Comparison of ENCODE assay signal across 7 mouse cellular contexts in the genomic region with DNA sequence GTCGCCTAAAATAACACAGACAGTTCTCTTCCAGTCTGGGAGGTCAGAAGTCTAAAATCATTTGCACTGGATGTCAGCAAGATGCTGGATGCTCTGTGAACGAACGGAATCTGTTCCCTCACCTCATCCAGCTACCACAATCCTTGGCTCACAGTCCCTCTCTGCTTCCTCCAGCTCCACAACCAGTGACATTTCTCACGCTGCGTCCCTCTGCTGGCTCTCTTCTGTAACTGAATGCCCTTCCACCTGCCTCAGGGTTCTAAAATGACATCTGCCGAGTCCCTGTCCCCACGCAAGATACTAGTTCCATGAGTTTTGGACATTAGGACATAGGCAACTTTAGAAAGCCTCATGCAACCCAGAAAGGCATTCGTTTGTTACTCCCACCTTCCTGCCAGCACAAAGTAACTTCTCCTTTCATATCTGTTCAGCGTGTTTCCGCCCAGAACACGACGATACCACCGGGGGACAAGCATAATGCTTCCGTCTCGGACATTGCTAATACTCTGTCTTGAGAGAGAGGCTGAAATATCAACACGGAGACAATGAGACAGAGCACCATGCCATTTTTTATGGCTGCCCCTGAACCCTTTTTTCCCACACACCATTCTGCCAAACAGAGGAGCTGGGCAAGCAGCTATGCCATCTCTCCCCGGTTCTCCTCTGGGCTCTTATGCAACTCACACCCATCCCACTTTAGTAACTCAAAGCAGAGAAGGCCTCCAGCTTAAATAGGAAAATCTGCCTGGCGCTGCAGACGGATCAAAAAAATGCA. TPM values are rescaled to one million over a fixed set of nuclear protein-coding genes. Genes with fewer than 3 reads are reported as not detected.
DNase-seq lines count a peak whose midpoint lies in the region; ATAC-seq and TF ChIP-seq lines count a peak whose summit lies in the region.

No protein-coding gene starts in this region.

- H3K4me3 ChIP-seq in kidney, postnatal 0 days (replicated peaks; ENCODE audit: low read depth, low read length): no peak overlapping the region
- no peak overlapping the region for H3K4me3 ChIP-seq in CH12.LX (replicated peaks in 1 of 3; ENCODE audit: low read depth in 2 of 3, low read length in 2 of 3, poor library complexity in 1 of 3)
- H3K4me3 ChIP-seq in intestine, postnatal 0 days (ENCODE audit: low read depth, low read length): no peak overlapping the region

- no peak overlapping the region for H3K4me2 ChIP-seq in kidney, postnatal 0 days (ENCODE audit: low read length)
- peak overlapping the region; percentile 17; the same call in 1 of the 2 replicates for H3K4me2 ChIP-seq in CH12.LX (ENCODE audit: insufficient read depth, low read depth, poor library complexity, severe bottlenecking)
- no peak overlapping the region for H3K4me2 ChIP-seq in intestine, postnatal 0 days (replicated peaks; ENCODE audit: low read depth)

- no peak for ATAC-seq in kidney, postnatal 0 days (replicated peaks; ENCODE audit: low FRiP score, low read depth)
- ATAC-seq in intestine, postnatal 0 days: no peak
- ATAC-seq in activated CD4-positive, CD25-positive, alpha-beta regulatory T cell, adult 4 months: no peak

- no peak overlapping the region for H3K27ac ChIP-seq in kidney, postnatal 0 days
- H3K27ac ChIP-seq in CH12.LX (ENCODE audit: insufficient read depth, low read depth): no peak overlapping the region
- no peak overlapping the region for H3K27ac ChIP-seq in intestine, postnatal 0 days (ENCODE audit: low read depth, low read length)

- H3K9me3 ChIP-seq in kidney, postnatal 0 days (replicated peaks; ENCODE audit: low read length): no peaks in the 10 kb centered on the region
- peaks cover 3% of the 10 kb centered on the region for H3K9me3 ChIP-seq in CH12.LX (replicated peaks; ENCODE audit: low read length)
- no peaks in the 10 kb centered on the region for H3K9me3 ChIP-seq in intestine, postnatal 0 days (ENCODE audit: control insufficient read depth)

- no peak for TF ChIP-seq EP300 in CH12.LX (IDR thresholded peaks at IDR 0.05; ENCODE audit: low read length)

- TF ChIP-seq CTCF in kidney, postnatal 0 days (IDR thresholded peaks at IDR 0.05; ENCODE audit: low read depth): peak; percentile 38; the same call in 1 of the 2 replicates
- TF ChIP-seq CTCF in CH12.LX (conservative IDR thresholded peaks at IDR 0.05 in 1 of 2, IDR thresholded peaks at IDR 0.05 in 1 of 2; ENCODE audit: low read depth in 2 of 2, low read length in 2 of 2): peak in 1 of 2 experiments; percentile 23; a peak in 2 of 4 replicates
- TF ChIP-seq CTCF in intestine, postnatal 0 days (IDR thresholded peaks at IDR 0.05; ENCODE audit: low read depth): peak; percentile 54

- TF ChIP-seq POLR2A in CH12.LX (IDR thresholded peaks at IDR 0.05; ENCODE audit: low read depth, low read length): no peak

- in situ Hi-C loops in CH12.LX (cut with MboI; ENCODE audit: low pct_ligation_motif_present, low pct_unique_long_range_greater_than_20kb, low sequenced_read_pairs): no loop called here

- H3K79me2 ChIP-seq in CH12.LX (replicated peaks; ENCODE audit: control insufficient read depth, extremely low read depth, insufficient read depth, poor library complexity, severe bottlenecking): no peaks in the 10 kb centered on the region

- no peaks in the 10 kb centered on the region for H3K27me3 ChIP-seq in kidney, postnatal 0 days (ENCODE audit: insufficient read depth, low read length)
- peaks cover 74% of the 10 kb centered on the region for H3K27me3 ChIP-seq in CH12.LX (replicated peaks)
- H3K27me3 ChIP-seq in intestine, postnatal 0 days (replicated peaks; ENCODE audit: control insufficient read depth, insufficient read depth, low read length): no peaks in the 10 kb centered on the region

- no peak for TF ChIP-seq RAD21 in CH12.LX (IDR thresholded peaks at IDR 0.05; ENCODE audit: low read depth, low read length)

- 62% methylated on average over 19 of the region's 19 CpGs for whole genome bisulfite sequencing in kidney, postnatal 0 days
- WGBS in intestine, postnatal 0 days: 64% methylated on average over 19 of the region's 19 CpGs

- H3K36me3 ChIP-seq in kidney, postnatal 0 days (ENCODE audit: insufficient read depth, low read length): no peaks in the 10 kb centered on the region
- no peaks in the 10 kb centered on the region for H3K36me3 ChIP-seq in CH12.LX (replicated peaks in 1 of 2; ENCODE audit: control insufficient read depth in 1 of 2, insufficient read depth in 1 of 2, low read length in 1 of 2)
- no peaks in the 10 kb centered on the region for H3K36me3 ChIP-seq in intestine, postnatal 0 days (ENCODE audit: control insufficient read depth, insufficient read depth)

- peaks cover 5% of the 10 kb centered on the region; the same call in 1 of the 2 replicates for H3K4me1 ChIP-seq in kidney, postnatal 0 days (replicated peaks; ENCODE audit: insufficient read depth, low read length)
- no peaks in the 10 kb centered on the region for H3K4me1 ChIP-seq in CH12.LX (ENCODE audit: control insufficient read depth in 1 of 2, insufficient read depth in 2 of 2)
- 0 out of 2 replicates have a peak, but pooled peaks cover 7% of the 10 kb centered on the region for H3K4me1 ChIP-seq in intestine, postnatal 0 days (replicated peaks; ENCODE audit: control insufficient read depth, insufficient read depth, low read length)

- no peak overlapping the region for H3K9ac ChIP-seq in kidney, postnatal 0 days (ENCODE audit: low read depth, low read length)
- no peak overlapping the region for H3K9ac ChIP-seq in CH12.LX (ENCODE audit: insufficient read depth, low read depth)
- no peak overlapping the region for H3K9ac ChIP-seq in intestine, postnatal 0 days (ENCODE audit: low read depth, low read length)

- DNase-seq in kidney, postnatal 0 days (ENCODE audit: low spot score): no peak
- DNase-seq in kidney, postnatal 36 days: no peak
- DNase-seq in CH12.LX (ENCODE audit: extremely low read depth): no peak
- DNase-seq in brain, adult 2 months (ENCODE audit: low read depth, low spot score): peak; percentile 83
- peak; percentile 78 for DNase-seq in telencephalon, adult 2 months (ENCODE audit: low read depth, low spot score)

- dilution Hi-C loops in CH12.LX (cut with MboI; ENCODE audit: extremely low pct_ligation_motif_present, extremely low pct_unique_long_range_greater_than_20kb, low sequenced_read_pairs): no loop called here

TF ChIP-seq in CH12.LX, 34 proteins besides CTCF, POLR2A, EP300 and RAD21:
- TF ChIP-seq ETS1 (conservative IDR thresholded peaks at IDR 0.05; ENCODE audit: low read depth, low read length): no peak
- no peak for TF ChIP-seq MAFK (IDR thresholded peaks at IDR 0.05; ENCODE audit: insufficient replicate concordance, low read length)
- TF ChIP-seq CHD1 (IDR thresholded peaks at IDR 0.05; ENCODE audit: low read depth, low read length): no peak
- TF ChIP-seq SIN3A (IDR thresholded peaks at IDR 0.05; ENCODE audit: low read length): no peak
- TF ChIP-seq JUN (IDR thresholded peaks at IDR 0.05; ENCODE audit: insufficient read depth, low read depth, low read length): no peak
- TF ChIP-seq JUND (conservative IDR thresholded peaks at IDR 0.05; ENCODE audit: low read depth, low read length): no peak
- no peak for TF ChIP-seq MAX (IDR thresholded peaks at IDR 0.05; ENCODE audit: low read length)
- no peak for TF ChIP-seq MXI1 (IDR thresholded peaks at IDR 0.05; ENCODE audit: low read depth, low read length)
- no peak for TF ChIP-seq KAT2A (IDR thresholded peaks at IDR 0.05; ENCODE audit: insufficient replicate concordance, low read length)
- no peak for TF ChIP-seq IRF4 (IDR thresholded peaks at IDR 0.05; ENCODE audit: low read depth, low read length)
- TF ChIP-seq ZKSCAN1 (IDR thresholded peaks at IDR 0.05; ENCODE audit: borderline replicate concordance, low read depth, low read length): no peak
- no peak for TF ChIP-seq PAX5 (IDR thresholded peaks at IDR 0.05; ENCODE audit: low read length)
- no peak for TF ChIP-seq ZNF384 (IDR thresholded peaks at IDR 0.05; ENCODE audit: low read depth, low read length)
TF ChIP-seq in CH12.LX: peak in this region for 0.

RNA-seq across cellular contexts. Expression of a gene that starts 27.6 kb away (rescaled TPM):
- polyA plus RNA-seq in kidney, postnatal 0 days (2015; fragmentation: Nextera tagmentation; extraction: Ambion mirVana): 1.5 and 3.1 TPM in 2 replicates
- not detected in 2 replicates for total RNA-seq in CH12.LX (2012; rRNA removed)
- total RNA-seq in CH12.LX (2014; rRNA removed): not detected in 2 replicates
- polyA plus RNA-seq in CH12.LX (2012; ENCODE audit: insufficient read length, low read depth): not detected in 2 replicates
- polyA plus RNA-seq in intestine, postnatal 0 days (2015; fragmentation: Nextera tagmentation; extraction: Ambion mirVana): 1.6 and 1.8 TPM in 2 replicates
- polyA plus RNA-seq in activated CD4-positive, CD25-positive, alpha-beta regulatory T cell, adult 4 months (2017; shearing (Covaris generic)): under 1 TPM; 0.14 to 0.21 TPM

Comparison
In these comparisons a context has a peak if more than half of its experiments do, and no peak if none do; other contexts are left out.
1. DNase-seq: peak in brain, adult 2 months (single experiment) and telencephalon, adult 2 months (single experiment); none in kidney, postnatal 0 days (single experiment), kidney, postnatal 36 days (0 of 2) and CH12.LX (single experiment).